Mouse (Mus musculus) adipocyte (in vitro differentiated cells): Measurements from ENCODE around the gene Slc29a4.

Source experiments
- DNase-seq: peaks from one replicate; pipeline ENCODE4 v3.0.0-alpha.2; 2016; ENCODE audit warnings: low spot score

The Slc29a4 gene

GRCm38 (mm10) chr5:142692248-142692647 lies at the start of gene Slc29a4:
Slc29a4 (plus strand) TSS chr5:142692512.
- no peak for DNase-seq

DNA sequence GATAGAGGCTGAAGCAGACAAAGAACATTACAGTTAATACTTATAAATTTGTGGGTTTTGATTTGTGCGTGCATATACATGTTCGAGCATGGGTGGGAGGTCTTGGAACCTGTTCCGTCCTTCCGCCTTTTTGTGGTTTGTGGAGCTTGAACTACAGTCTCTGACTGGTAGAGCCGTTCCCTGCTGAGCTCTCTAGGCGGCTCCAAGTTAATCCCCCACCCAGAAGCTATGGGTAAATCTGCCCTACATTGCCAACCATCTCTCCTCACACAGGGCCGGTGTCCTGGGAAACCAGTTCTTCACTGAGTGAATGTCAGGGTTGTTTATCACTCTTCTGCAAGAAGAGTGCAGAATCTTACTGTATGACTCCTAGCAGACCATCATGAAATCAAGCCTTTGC lies 44.1 kb upstream of the Slc29a4 start:
- DNase-seq: no peak

DNA sequence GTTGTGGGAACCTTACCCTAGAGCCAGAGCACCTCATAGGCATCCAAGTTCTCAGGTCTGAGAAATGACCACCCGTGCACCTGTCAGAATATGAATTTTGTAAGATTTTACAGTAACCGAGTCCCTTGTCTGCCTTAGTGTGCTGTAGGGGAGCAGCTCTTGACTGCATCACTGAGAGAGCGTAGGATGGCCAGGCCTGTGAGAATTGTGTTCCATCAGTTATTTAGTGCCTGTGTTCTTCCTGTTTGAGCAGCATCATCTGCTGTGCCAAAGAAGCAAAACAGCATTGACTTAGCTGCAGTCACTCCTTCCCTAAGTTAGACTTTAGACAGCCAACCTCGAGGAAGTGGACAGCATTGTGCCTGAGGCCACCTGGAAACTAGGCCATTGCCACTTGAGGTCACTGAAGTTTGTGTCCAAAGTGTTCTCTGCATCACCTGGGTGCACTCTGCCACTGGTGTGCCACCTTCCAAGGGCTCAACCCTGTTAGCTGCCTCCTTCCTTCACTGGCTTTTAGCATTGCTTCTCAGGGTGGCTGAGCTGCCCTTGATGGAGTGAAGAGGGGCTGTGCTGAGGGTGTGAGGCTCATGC lies 42.8 kb upstream of the Slc29a4 start:
- no peak for DNase-seq

DNA sequence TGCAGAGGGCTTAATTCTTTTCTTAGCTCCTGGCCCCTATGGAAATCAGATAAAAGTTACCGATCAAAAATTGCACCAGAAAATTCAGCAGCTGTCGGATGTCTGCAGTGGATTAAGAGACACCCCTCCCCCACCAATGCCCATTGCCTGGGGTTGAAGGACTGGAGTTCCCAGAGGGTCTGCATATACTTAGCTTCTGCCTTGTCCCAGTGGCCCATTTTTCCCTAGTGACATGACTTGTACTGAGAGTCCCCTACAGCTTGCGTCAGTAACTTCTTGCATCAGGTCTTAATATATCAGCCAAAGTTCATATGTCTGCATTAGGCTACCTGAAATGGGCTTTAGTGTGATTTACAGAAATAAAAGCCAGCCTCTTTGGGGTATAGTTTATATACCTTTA lies 41.9 kb upstream of the Slc29a4 start:
- no peak for DNase-seq

DNA sequence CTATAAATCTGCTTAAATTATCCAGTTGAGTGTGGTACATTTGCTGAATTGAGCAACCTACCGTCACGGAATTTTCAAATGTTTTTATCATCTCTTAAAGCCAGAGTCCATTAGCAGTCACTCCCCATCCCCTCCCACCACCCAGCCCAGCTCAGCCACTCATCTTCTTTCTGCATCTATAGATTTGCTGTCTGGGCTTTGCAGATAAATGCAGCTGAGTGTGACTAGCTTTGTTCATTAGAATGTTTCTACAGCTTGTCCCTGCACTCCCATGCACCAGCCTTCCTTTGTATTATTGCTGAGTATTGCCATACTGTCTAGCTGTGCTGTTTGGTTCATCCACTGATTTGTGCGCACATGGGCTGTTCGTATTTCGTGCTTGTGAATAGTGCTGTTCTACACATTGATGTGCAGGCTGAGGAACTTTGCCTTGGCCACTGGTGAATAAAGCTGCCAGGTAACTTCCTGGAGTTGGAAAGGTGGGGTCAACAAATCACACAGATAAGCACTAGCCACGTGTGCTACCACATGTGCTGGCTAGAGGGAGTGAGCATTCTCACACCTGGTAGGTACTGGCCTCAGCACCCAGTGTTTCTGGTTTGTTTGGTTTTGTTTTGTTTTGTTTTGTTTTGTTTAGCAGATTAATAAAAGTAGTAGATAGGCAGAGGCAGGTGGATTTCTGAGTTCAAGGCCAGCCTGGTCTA lies 41.4 kb upstream of the Slc29a4 start:
- DNase-seq: no peak

- DNase-seq: no peak
Observed at GRCm38 (mm10) chr5:142652266-142652665, 40.0 kb upstream of the Slc29a4 start.

DNA sequence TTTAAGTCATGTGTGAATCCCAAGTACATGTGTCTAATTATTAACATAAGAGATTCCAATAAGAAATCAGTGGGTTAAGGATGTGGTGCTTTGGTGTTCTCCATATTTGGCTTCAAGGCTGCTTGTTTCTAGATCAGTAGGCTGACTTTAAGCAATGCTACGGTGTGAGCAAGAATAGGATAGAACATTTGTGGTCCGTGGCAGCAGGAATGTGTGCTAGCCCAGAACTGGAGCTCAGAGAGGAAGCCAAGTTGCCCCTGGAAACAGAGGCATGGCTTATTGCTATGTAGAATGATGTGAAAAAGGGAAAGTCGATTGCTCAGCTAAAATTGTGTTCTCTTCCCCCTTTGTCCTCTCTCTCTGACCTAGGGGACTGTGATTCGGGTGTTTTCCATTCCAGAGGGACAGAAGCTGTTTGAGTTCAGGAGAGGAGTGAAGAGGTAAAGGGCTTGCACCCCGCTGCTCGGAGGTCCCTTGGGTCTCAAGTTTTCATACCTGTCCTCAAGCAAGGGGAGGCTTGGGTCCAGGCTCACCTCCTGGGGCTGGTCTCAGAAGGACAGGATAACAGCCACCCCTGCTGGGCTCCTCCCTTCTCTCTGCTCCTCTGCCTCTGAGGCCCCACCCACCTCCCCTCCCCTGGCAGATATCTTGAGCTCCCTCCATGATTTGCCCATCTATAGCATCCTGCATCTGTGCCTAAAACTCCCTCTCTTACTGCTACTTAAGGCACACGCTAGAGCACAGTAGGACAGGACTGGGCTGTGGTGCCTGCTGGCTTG lies 31.5 kb upstream of the Slc29a4 start:
- DNase-seq: no peak

GRCm38 (mm10) chr5:142667921-142668320 lies 24.4 kb upstream of the Slc29a4 start:
- DNase-seq: no peak

DNA sequence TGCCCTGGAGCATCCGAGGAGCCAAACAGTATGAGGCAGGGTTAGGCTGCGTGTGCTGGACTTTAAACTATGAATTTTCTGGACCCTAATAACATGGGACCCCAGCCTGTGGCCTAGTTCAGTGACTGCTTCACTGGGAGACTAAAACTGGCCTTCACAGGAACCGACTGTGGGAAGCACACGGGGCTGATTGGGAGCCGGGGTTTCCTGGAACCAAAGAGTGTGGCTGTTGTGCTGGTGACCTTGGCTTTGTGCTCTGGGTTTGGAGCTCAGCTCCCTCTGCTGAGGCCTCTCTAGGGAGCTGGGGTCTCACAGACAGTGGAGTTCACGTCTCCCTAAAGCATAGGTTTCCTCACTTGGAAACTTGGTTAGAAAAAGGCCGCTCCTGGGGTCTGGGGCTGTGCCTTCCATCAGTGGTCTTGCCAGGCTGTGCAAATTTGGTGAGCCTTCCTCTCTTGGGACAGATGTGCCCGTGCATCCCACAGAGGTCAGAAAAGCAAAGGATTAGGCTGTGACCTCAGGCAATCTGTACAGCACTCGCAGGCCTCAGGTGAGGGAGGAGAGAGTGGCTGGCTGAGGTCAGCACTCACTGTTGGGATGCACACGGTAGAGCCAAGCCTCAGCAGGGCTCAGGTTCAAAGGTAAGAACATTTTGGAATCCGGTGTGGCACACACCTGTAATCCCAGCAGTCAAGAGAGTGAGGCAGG lies 23.6 kb upstream of the Slc29a4 start:
- DNase-seq: no peak

GRCm38 (mm10) chr5:142669726-142670125 lies 22.6 kb upstream of the Slc29a4 start:
- DNase-seq: no peak

DNA sequence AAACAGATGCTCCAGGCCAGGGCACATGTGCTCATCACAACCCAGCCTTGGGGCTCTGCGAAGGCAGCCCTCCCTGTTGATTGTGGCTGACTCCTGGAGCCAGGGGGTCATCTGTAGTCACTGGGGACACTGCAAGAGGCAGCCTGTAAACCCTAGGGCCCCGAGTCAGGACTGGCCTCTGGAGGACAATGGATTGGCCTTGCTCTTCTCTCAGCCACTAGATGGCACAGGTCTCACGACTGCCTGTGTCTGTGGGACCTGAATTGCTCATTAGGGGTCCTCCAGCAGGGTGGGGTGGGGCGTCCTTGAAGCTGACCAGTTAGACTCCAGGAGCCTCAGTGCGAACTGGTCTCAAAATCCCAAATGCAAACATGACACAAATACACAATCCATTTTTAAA lies 19.2 kb upstream of the Slc29a4 start:
- DNase-seq: peak; percentile 28

- DNase-seq: no peak
Observed at GRCm38 (mm10) chr5:142678141-142678571, 14.2 kb upstream of the Slc29a4 start.

DNA sequence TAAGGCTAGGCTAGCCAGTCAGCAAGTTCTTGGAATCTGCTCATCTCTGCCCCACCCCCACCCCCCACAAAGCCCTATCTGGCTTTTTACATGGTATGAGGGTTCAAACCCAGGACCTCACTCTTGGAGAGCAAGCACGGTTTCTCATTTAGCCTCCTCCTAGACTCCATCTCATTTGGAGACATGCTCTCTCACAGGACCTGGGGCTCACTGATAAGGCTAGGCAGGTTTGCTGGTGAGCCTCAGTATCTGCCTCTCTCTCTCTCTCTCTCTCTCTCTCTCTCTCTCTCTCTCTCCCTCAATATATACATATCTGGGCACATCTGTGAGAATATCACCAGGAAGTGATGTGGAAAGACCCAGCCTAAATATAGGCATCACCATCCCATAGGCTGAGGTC lies 13.2 kb upstream of the Slc29a4 start:
- DNase-seq: no peak

DNA sequence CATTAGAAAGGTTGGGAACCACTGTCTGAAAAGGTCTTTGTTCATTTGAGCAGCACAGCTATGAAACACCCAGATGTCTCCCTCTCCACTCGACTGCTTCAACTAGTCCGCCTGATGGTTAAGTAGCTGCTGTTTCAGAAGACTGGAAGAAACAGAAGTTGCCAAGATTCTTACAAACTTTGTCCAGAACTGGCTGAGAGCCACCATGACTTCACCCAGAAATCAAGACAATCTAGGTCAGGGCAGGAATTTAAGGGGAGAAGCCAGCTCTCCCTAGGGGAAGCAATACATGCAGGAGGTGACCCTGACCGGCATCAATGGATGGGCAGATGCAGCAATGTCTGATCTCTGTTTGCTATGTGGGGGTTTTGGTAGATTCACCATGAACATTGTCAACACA lies 10.4 kb upstream of the Slc29a4 start:
- peak; percentile 84 for DNase-seq

- no peak for DNase-seq
Observed at GRCm38 (mm10) chr5:142682529-142682928, 9.8 kb upstream of the Slc29a4 start.

DNA sequence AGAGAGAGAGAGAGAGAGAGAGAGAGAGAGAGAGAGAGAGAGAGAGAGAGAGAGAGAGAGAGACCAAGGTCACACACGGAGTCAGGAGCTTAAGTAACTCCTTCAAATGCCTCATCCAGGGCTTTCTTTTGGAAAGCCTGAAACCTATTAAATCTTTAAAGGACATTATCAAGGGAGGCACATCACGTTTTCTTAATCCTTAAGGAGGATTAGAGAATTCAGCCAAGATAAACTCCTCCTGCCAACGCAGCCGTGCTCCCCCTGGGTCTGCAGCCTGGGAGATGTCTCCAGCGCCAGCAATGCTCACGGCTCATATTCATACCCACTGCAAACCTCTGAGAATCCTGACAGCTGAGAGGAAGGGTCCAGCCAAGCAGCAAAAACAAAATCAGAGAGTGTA lies 3.4 kb upstream of the Slc29a4 start:
- no peak for DNase-seq

- DNase-seq: no peak
Observed at GRCm38 (mm10) chr5:142690343-142690742, 2.0 kb upstream of the Slc29a4 start.

- no peak for DNase-seq
Observed at GRCm38 (mm10) chr5:142692971-142693737, 842 bp downstream of the Slc29a4 start.

DNA sequence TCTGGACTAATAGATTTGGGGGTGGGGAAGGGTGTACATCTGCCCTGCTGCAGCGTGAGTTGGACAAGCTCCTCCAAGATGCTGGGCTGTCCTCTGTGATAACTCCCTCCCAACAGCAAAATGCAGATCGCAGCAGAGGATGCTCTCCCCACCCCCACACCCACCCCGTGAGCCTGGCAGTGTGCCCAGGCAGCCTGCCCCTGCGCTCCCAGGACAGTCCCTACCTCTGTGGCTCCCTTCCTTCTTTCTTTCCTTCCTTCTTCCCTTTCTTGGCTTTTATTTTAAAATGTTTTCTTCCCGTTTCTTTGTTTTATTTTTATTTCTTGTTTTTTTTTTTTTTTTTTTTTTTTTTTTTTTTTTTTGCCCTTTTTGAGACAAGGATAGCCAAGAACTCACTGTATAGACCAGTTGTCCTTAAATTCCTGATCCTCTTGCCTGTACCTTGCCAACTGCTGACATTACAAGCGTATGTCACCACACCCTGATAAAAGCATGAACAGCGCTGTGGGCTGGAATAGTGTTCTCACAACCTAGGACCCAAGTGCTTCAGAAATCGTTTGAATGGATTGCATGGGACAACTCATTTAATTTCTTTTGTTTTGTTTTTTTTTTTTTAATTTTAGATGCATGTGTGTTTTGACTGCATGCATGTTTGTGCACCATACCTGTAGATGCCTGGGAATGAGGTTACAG lies 1.6 kb downstream of the Slc29a4 start:
- no peak for DNase-seq

GRCm38 (mm10) chr5:142694627-142695340 lies 2.5 kb downstream of the Slc29a4 start:
- peak; percentile 68 for DNase-seq
